Mouse (Mus musculus): ENCODE data around the gene Gm5591.
"Not testable (repeated sequence)": the region's sequence is repeated elsewhere in the genome, so short reads cannot be mapped to it uniquely, and the experiment has no call there.

Gm5591 gene

DNA sequence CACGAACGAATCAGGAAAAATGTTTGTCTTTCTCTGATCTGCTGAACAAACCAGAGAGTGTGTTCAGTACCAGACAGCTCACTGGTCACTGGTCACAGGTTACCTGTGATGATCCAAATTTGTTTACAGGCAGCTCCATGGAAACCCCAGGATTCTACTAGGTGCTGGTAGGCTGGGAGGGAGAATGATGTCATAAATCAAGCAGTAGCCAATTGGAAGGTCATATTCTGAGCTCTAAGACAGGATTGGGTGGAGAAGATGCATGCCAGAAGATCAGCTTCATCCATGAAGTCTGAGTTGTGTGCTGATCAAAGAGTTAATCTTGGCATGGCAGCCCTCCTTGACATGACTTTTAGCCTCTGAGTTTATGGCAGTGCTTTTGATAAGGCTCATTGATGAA lies at the start of gene Gm5591:
TSS of gene Gm5591 (minus strand) at position 101 of the 400 bp plus-strand sequence.
- not testable (repeated sequence) for DNase-seq

DNA sequence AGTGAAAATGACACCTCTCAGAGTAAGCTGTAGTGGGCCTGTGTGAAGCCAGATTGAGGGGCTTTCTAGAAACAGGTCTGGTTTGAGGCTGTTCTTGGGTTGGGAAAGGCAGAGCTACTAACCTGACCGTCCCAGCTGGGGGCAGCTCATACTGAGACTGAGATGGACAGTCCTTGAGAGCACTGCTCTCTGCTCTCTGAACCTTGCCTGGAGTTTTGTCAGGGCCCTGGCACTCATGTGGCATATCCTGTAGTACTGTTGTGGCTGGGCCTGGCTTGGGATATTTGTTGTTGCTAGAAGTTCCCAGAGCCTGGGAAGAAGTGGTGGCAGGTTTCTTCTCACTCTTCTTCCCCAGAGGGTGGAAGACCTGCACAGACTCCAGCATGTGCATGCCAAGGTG lies 39.5 kb downstream of the Gm5591 start:
- DNase-seq, result not testable (repeated sequence)
